Mouse (Mus musculus) liver, adult 2 months (tissue): ENCODE data around the gene C8g.

Source experiments
- CTCF ChIP-seq: fragments of 200-500 bp; IDR thresholded peaks from 2 replicates; pipeline ENCODE4 v1.5.1; 2011; ENCODE audit warnings: low read depth, low read length, control low read depth
- POLR2A ChIP-seq: fragments of 200-500 bp; IDR thresholded peaks from 2 replicates; pipeline ENCODE4 v1.6.1; 2011; ENCODE audit warnings: low read length, control low read depth; ENCODE audit not compliant: insufficient read depth; ENCODE audit errors: extremely low read depth

DNA sequence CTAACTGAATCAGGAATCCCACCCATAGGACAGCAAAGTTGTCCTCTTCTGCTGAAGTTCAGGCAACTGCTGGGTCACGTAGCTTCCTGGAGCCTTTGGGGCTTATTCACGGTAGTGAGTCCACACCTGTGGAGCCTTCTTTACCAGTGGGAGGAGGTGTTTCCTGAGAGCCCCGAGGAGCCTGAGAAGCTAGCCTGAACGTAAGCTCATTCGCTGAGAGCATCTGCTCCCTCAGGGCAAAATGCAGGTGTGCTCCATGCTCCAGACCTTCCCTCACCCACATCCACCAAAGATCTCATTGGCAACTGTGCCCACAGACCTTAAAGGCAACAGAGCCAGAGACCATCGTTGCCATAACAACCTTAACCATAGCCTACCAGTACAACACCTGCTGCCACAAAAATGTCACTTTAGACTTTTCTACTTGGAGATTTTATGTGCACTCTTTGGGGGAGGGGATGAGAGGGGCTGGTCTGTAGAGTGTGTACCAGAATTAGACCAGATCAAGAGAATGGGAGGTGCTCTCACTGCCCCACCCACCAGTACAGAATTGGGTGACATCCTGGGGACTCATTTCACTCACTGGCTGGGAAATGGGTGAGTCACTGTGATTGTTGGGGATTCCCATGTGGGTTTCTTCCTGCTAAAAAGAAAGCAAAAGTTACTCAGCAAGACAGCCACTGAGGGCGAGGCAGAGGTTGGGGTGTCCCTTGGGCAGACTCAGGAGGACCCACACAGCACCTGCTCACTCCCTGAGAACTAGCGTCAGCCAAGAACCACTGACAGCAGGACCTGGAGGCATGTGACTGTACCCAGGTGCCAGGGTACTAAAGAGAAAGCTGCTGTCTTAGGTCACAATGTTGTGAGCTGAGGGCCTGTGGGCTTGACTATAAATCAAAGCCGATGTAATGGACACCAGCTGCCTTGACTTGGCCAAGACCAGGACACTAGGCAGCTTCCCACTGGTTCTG is 47.8 kb upstream of the C8g start:
- TF ChIP-seq CTCF, result no peak
- no peak for TF ChIP-seq POLR2A
